Mouse (Mus musculus): Measurements from ENCODE around the gene Mphosph8. TPM values are rescaled to one million over a fixed set of nuclear protein-coding genes. Genes with fewer than 3 reads are reported as not detected.

The Mphosph8 gene
- 10 to 100 TPM; 56.0 to 67.1 (median 62.4) TPM for total RNA-seq (2022)

GRCm38 (mm10) chr14:56667969-56668802, at the start of gene Mphosph8:
Gene Mphosph8 (plus strand): TSS chr14:56668248.
- peak; percentile 99 for DNase-seq (ENCODE audit: low spot score in 2 of 2)

- no peak for DNase-seq (ENCODE audit: low spot score in 2 of 2)
Measured at GRCm38 (mm10) chr14:56620425-56620824, 47.6 kb upstream of the Mphosph8 start.

GRCm38 (mm10) chr14:56626202-56626601, 41.8 kb upstream of the Mphosph8 start:
- DNase-seq (ENCODE audit: low spot score in 2 of 2), result no peak

- DNase-seq (ENCODE audit: low spot score in 2 of 2), result peak in 1 of 2 experiments; percentile 13
Measured at GRCm38 (mm10) chr14:56628336-56628735, 39.7 kb upstream of the Mphosph8 start.

- DNase-seq (ENCODE audit: low spot score in 2 of 2), result no peak
Measured at GRCm38 (mm10) chr14:56631109-56631508, 36.9 kb upstream of the Mphosph8 start.

- peak; percentile 7 to 11 for DNase-seq (ENCODE audit: low spot score in 2 of 2)
Measured at GRCm38 (mm10) chr14:56647206-56647605, 20.8 kb upstream of the Mphosph8 start.

GRCm38 (mm10) chr14:56649448-56649847, 18.6 kb upstream of the Mphosph8 start:
- DNase-seq (ENCODE audit: low spot score in 2 of 2), result no peak

GRCm38 (mm10) chr14:56665651-56666050, 2.4 kb upstream of the Mphosph8 start:
- no peak for DNase-seq (ENCODE audit: low spot score in 2 of 2)

- no peak for DNase-seq (ENCODE audit: low spot score in 2 of 2)
Measured at GRCm38 (mm10) chr14:56666909-56667308, 1.1 kb upstream of the Mphosph8 start.

- no peak for DNase-seq (ENCODE audit: low spot score in 2 of 2)
Measured at GRCm38 (mm10) chr14:56669046-56669620, 1.1 kb downstream of the Mphosph8 start.

GRCm38 (mm10) chr14:56685426-56685825, 17.4 kb downstream of the Mphosph8 start:
- no peak for DNase-seq (ENCODE audit: low spot score in 2 of 2)

GRCm38 (mm10) chr14:56689116-56689515, 21.1 kb downstream of the Mphosph8 start:
- no peak for DNase-seq (ENCODE audit: low spot score in 2 of 2)

GRCm38 (mm10) chr14:56689766-56690165, 21.7 kb downstream of the Mphosph8 start:
- DNase-seq (ENCODE audit: low spot score in 2 of 2), result no peak

- DNase-seq (ENCODE audit: low spot score in 2 of 2), result no peak
Measured at GRCm38 (mm10) chr14:56695495-56695894, 27.4 kb downstream of the Mphosph8 start.

GRCm38 (mm10) chr14:56697836-56698235, 29.8 kb downstream of the Mphosph8 start:
- DNase-seq (ENCODE audit: low spot score in 2 of 2), result no peak

GRCm38 (mm10) chr14:56702644-56703043, 34.6 kb downstream of the Mphosph8 start:
- DNase-seq (ENCODE audit: low spot score in 2 of 2), result no peak

- no peak for DNase-seq (ENCODE audit: low spot score in 2 of 2)
Measured at GRCm38 (mm10) chr14:56705687-56706086, 37.6 kb downstream of the Mphosph8 start.

- DNase-seq (ENCODE audit: low spot score in 2 of 2), result no peak
Measured at GRCm38 (mm10) chr14:56726493-56726892, 58.4 kb downstream of the Mphosph8 start.

GRCm38 (mm10) chr14:56740175-56740574, 72.1 kb downstream of the Mphosph8 start:
- no peak for DNase-seq (ENCODE audit: low spot score in 2 of 2)
